17 mouse cellular contexts compared by ENCODE assay signal in the genomic region with DNA sequence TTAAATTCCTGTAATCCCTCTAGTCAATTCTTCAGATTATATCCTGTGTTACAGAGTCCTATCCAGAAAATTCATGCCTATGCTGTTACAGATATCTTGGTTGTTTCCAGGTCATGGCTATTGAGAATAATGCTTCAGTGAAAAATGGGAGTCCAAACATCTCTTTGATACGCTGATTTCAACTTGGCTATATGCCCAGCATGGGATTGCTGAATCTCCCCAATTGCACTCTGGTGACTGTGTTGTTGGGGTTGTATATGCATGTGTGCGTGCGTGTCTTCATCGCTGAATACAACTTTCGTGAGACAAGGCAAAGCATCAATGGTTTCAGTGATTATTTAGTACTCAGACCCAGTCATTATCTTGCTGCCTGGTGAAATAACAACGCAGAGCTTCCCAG.
"Had no signal": no experiment of that assay in that cellular context is flagged by ENCODE, and none has a peak within 500 bp of the region (broad histone marks: within the 10 kb centered on the region; RNA-seq: fewer than 3 reads in every experiment).

No protein-coding gene starts in this region.

- H3K9ac ChIP-seq: liver, postnatal 0 days; lung, embryonic 15.5 days; midbrain, embryonic 12.5 days; midbrain, embryonic 15.5 days; neural tube, embryonic 12.5 days had no signal

- H3K36me3 ChIP-seq: lung, embryonic 15.5 days; midbrain, embryonic 12.5 days; midbrain, embryonic 15.5 days; neural tube, embryonic 12.5 days had no signal

- H3K4me1 ChIP-seq: midbrain, embryonic 12.5 days; neural tube, embryonic 12.5 days had no signal

- H3K4me2 ChIP-seq: lung, embryonic 15.5 days; midbrain, embryonic 12.5 days; midbrain, embryonic 15.5 days; neural tube, embryonic 12.5 days had no signal

- H3K4me3 ChIP-seq: lung, embryonic 15.5 days; megakaryocyte, embryonic 14.5 days; midbrain, embryonic 12.5 days; midbrain, embryonic 15.5 days; neural tube, embryonic 12.5 days had no signal

- H3K9me3 ChIP-seq: lung, embryonic 15.5 days; megakaryocyte, embryonic 14.5 days; midbrain, embryonic 12.5 days; midbrain, embryonic 15.5 days; neural tube, embryonic 12.5 days had no signal

- DNase-seq: liver, postnatal 0 days; lung, adult 2 months; lung, postnatal 14 days; lung, postnatal 36 days; right cerebral cortex, postnatal 25 days; right cerebral cortex, postnatal 4 days; spleen, adult 18-20 months; thymus, adult 18-20 months; thymus, postnatal 14 days; thymus, postnatal 36 days had no signal

- H3K27me3 ChIP-seq: lung, embryonic 15.5 days; megakaryocyte, embryonic 14.5 days; midbrain, embryonic 15.5 days; neural tube, embryonic 12.5 days had no signal

- ATAC-seq: liver, postnatal 0 days; lung, postnatal 0 days; midbrain, embryonic 15.5 days had no signal

- H3K27ac ChIP-seq: lung, embryonic 15.5 days; macrophage; midbrain, embryonic 12.5 days; midbrain, embryonic 15.5 days; neural tube, embryonic 12.5 days had no signal
